Mouse (Mus musculus) kidney, adult 2 months (tissue): Measurements from ENCODE around the gene Rdh5.

ENCODE experiments used
- CTCF ChIP-seq: fragments of 200-500 bp; conservative IDR thresholded peaks from 2 replicates; pipeline ENCODE4 v1.5.1; 2011; ENCODE audit warnings: low read depth, mild to moderate bottlenecking, control low read depth, low read length, moderate library complexity, mixed read lengths; ENCODE audit not compliant: insufficient read depth, insufficient read length
- POLR2A ChIP-seq: fragments of 200-500 bp; IDR thresholded peaks from one replicate; pipeline ENCODE4 v1.6.1; 2011; ENCODE audit warnings: low read depth, low read length, control low read depth

- TF ChIP-seq CTCF (no peak), POLR2A (no peak)
Observed at GRCm38 (mm10) chr10:128902409-128902988, 20.2 kb downstream of the Rdh5 start.
